Comparison of ENCODE assay signal across 22 mouse cellular contexts in genomic region chr6:149386389-149386788, GRCm38 (mm10). TPM values are rescaled to one million over a fixed set of nuclear protein-coding genes. Genes with fewer than 3 reads are reported as not detected.
A peak's percentile ranks its signal among the peaks of the same experiment; 100 is the strongest.
DNase-seq lines count a peak whose midpoint lies in the region; ATAC-seq and TF ChIP-seq lines count a peak whose summit lies in the region.
"Had no signal": no experiment of that assay in that cellular context is flagged by ENCODE, and none has a peak within 500 bp of the region (broad histone marks: within the 10 kb centered on the region; RNA-seq: fewer than 3 reads in every experiment).

No protein-coding gene starts in this region.

- no peak overlapping the region for H3K4me2 ChIP-seq in midbrain, postnatal 0 days (ENCODE audit: low read depth, low read length, poor library complexity, severe bottlenecking)
- no peak overlapping the region for H3K4me2 ChIP-seq in midbrain, embryonic 13.5 days (replicated peaks)
- H3K4me2 ChIP-seq in kidney, embryonic 14.5 days (replicated peaks; ENCODE audit: low read depth, low read length) = no peak overlapping the region
- H3K4me2 ChIP-seq in hindbrain, embryonic 12.5 days (replicated peaks) = no peak overlapping the region
- H3K4me2 ChIP-seq: embryonic facial prominence, embryonic 15.5 days; heart, embryonic 13.5 days; hindbrain, embryonic 13.5 days had no signal

- WGBS in midbrain, postnatal 0 days = 30% methylated on average over 3 of the region's 3 CpGs
- WGBS in midbrain, embryonic 13.5 days = 44% methylated on average over 3 of the region's 3 CpGs
- 8% methylated on average over 3 of the region's 3 CpGs for WGBS in kidney, embryonic 14.5 days
- WGBS in hindbrain, embryonic 12.5 days = 27% methylated on average over 3 of the region's 3 CpGs

- no peak for TF ChIP-seq CTCF in midbrain, postnatal 0 days (IDR thresholded peaks at IDR 0.05)

- no peaks in the 10 kb centered on the region for H3K9me3 ChIP-seq in midbrain, postnatal 0 days (ENCODE audit: low read length)
- no peaks in the 10 kb centered on the region for H3K9me3 ChIP-seq in midbrain, embryonic 13.5 days
- no peaks in the 10 kb centered on the region for H3K9me3 ChIP-seq in kidney, embryonic 14.5 days (ENCODE audit: control insufficient read depth, low read length)
- H3K9me3 ChIP-seq in hindbrain, embryonic 12.5 days (replicated peaks) = no peaks in the 10 kb centered on the region
- H3K9me3 ChIP-seq: embryonic facial prominence, embryonic 15.5 days; forebrain, embryonic 10.5 days; heart, embryonic 13.5 days; hindbrain, embryonic 13.5 days had no signal

- H3K4me1 ChIP-seq in midbrain, postnatal 0 days (ENCODE audit: insufficient read depth, low read length) = no peaks in the 10 kb centered on the region
- no peaks in the 10 kb centered on the region for H3K4me1 ChIP-seq in midbrain, embryonic 13.5 days (replicated peaks)
- H3K4me1 ChIP-seq in kidney, embryonic 14.5 days (ENCODE audit: control insufficient read depth, insufficient read depth, low read length) = no peaks in the 10 kb centered on the region; the same call in 1 of the 2 replicates
- no peaks in the 10 kb centered on the region for H3K4me1 ChIP-seq in hindbrain, embryonic 12.5 days
- H3K4me1 ChIP-seq: embryonic facial prominence, embryonic 15.5 days; forebrain, embryonic 10.5 days; hindbrain, embryonic 13.5 days had no signal

- H3K9ac ChIP-seq in midbrain, postnatal 0 days (replicated peaks; ENCODE audit: low read length, poor library complexity, severe bottlenecking) = no peak overlapping the region
- H3K9ac ChIP-seq in midbrain, embryonic 13.5 days (replicated peaks) = no peak overlapping the region
- H3K9ac ChIP-seq in kidney, embryonic 14.5 days (ENCODE audit: low read depth, low read length) = no peak overlapping the region
- H3K9ac ChIP-seq in hindbrain, embryonic 12.5 days = no peak overlapping the region
- H3K9ac ChIP-seq: embryonic facial prominence, embryonic 15.5 days; heart, embryonic 13.5 days; hindbrain, embryonic 13.5 days had no signal

- H3K4me3 ChIP-seq in midbrain, postnatal 0 days (ENCODE audit: low read depth, low read length) = no peak overlapping the region
- H3K4me3 ChIP-seq in midbrain, embryonic 13.5 days (replicated peaks) = no peak overlapping the region
- H3K4me3 ChIP-seq in kidney, embryonic 14.5 days (ENCODE audit: low read length) = no peak overlapping the region
- H3K4me3 ChIP-seq in hindbrain, embryonic 12.5 days = no peak overlapping the region
- H3K4me3 ChIP-seq: embryonic facial prominence, embryonic 15.5 days; erythroblast, embryonic 14.5 days; forebrain, embryonic 10.5 days; gastrocnemius, adult 2 months; heart, embryonic 13.5 days; hindbrain, embryonic 13.5 days had no signal

- DNase-seq in midbrain, postnatal 0 days (ENCODE audit: low spot score) = peak; percentile 9
- DNase-seq in kidney, postnatal 10 days = peak; percentile 20
- DNase-seq in cerebellum, postnatal 4 days (ENCODE audit: low spot score in 2 of 2) = no peak
- DNase-seq in gastrocnemius, postnatal 25 days = no peak
- DNase-seq: adrenal gland, postnatal 14 days; B cell, adult 2 months; cerebellum, adult 2 months; cerebellum, postnatal 10 days; embryo, embryonic 11 days; gastrocnemius, adult 2 months; gastrocnemius, postnatal 36 days; heart, adult 11 months; heart, postnatal 4 days had no signal

- no peaks in the 10 kb centered on the region for H3K27me3 ChIP-seq in midbrain, postnatal 0 days (ENCODE audit: insufficient read depth, low read length)
- H3K27me3 ChIP-seq in midbrain, embryonic 13.5 days = no peaks in the 10 kb centered on the region
- H3K27me3 ChIP-seq in kidney, embryonic 14.5 days (ENCODE audit: control insufficient read depth, insufficient read depth, low read length) = no peaks in the 10 kb centered on the region
- no peaks in the 10 kb centered on the region for H3K27me3 ChIP-seq in hindbrain, embryonic 12.5 days
- H3K27me3 ChIP-seq: embryonic facial prominence, embryonic 15.5 days; heart, embryonic 13.5 days; hindbrain, embryonic 13.5 days had no signal

- ATAC-seq in midbrain, postnatal 0 days (ENCODE audit: low FRiP score) = no peak
- no peak for ATAC-seq in midbrain, embryonic 13.5 days
- peak; percentile 75; the same call in 1 of the 2 replicates for ATAC-seq in kidney, embryonic 14.5 days (ENCODE audit: low FRiP score, low TSS enrichment)
- ATAC-seq in hindbrain, embryonic 12.5 days (ENCODE audit: low FRiP score) = no peak
- ATAC-seq: forebrain, embryonic 14.5 days had no signal

- H3K27ac ChIP-seq in midbrain, postnatal 0 days (ENCODE audit: low read depth, low read length) = no peak overlapping the region
- H3K27ac ChIP-seq in midbrain, embryonic 13.5 days = no peak overlapping the region
- H3K27ac ChIP-seq in kidney, embryonic 14.5 days (ENCODE audit: low read depth, low read length) = no peak overlapping the region
- H3K27ac ChIP-seq in hindbrain, embryonic 12.5 days = no peak overlapping the region
- H3K27ac ChIP-seq: embryonic facial prominence, embryonic 15.5 days; forebrain, embryonic 10.5 days; gastrocnemius, adult 2 months; heart, embryonic 13.5 days; hindbrain, embryonic 13.5 days had no signal

- no peaks in the 10 kb centered on the region for H3K36me3 ChIP-seq in midbrain, postnatal 0 days (ENCODE audit: insufficient read depth, low read length)
- H3K36me3 ChIP-seq in midbrain, embryonic 13.5 days = no peaks in the 10 kb centered on the region
- no peaks in the 10 kb centered on the region for H3K36me3 ChIP-seq in kidney, embryonic 14.5 days (ENCODE audit: control insufficient read depth, insufficient read depth, low read length)
- H3K36me3 ChIP-seq in hindbrain, embryonic 12.5 days = no peaks in the 10 kb centered on the region
- H3K36me3 ChIP-seq: embryonic facial prominence, embryonic 15.5 days; forebrain, embryonic 10.5 days; heart, embryonic 13.5 days; hindbrain, embryonic 13.5 days had no signal

RNA-seq across cellular contexts. Expression of gene Bicd1, which starts 22.3 kb away (rescaled TPM):
- 41.5 and 64.0 TPM in 2 replicates for total RNA-seq in midbrain, postnatal 0 days (2014; rRNA removed)
- 35.4 and 40.4 TPM in 2 replicates for polyA plus RNA-seq in midbrain, postnatal 0 days (2015; fragmentation: Nextera tagmentation; extraction: Ambion mirVana)
- 41.8 and 42.9 TPM in 2 replicates for polyA plus RNA-seq in midbrain, embryonic 13.5 days (2015; fragmentation: Nextera tagmentation; extraction: Ambion mirVana)
- polyA plus RNA-seq in kidney, embryonic 14.5 days (2014; fragmentation: Nextera tagmentation; extraction: Ambion mirVana) = 8.3 and 10.2 TPM in 2 replicates
- polyA plus RNA-seq in hindbrain, embryonic 12.5 days (2016; fragmentation: Nextera tagmentation; extraction: Ambion mirVana) = 28.0 and 31.2 TPM in 2 replicates
- under 1 TPM; 0.43 to 0.56 TPM for total RNA-seq in gastrocnemius, postnatal 25 days (2021)
- polyA plus RNA-seq: erythroblast, embryonic 14.5 days had no signal

Comparison
In these comparisons a context has a peak if more than half of its experiments do, and no peak if none do; other contexts are left out.
1. DNase-seq: peak in midbrain, postnatal 0 days (single experiment) and kidney, postnatal 10 days (single experiment); none in cerebellum, postnatal 4 days (0 of 2) and gastrocnemius, postnatal 25 days (single experiment).